Mouse (Mus musculus) frontal cortex, adult (tissue): Measurements from ENCODE around the gene Akap7.
"Not testable (repeated sequence)": the region's sequence is repeated elsewhere in the genome, so short reads cannot be mapped to it uniquely, and the experiment has no call there.

Experiments
- ATAC-seq: cut with Nextera tagmentation; 2 replicates; pipeline ENCODE4 v1.9.2; 2017; ENCODE audit warnings: mild to moderate bottlenecking, moderate library complexity, mixed read lengths; ENCODE audit not compliant: low TSS enrichment

The Akap7 gene

DNA sequence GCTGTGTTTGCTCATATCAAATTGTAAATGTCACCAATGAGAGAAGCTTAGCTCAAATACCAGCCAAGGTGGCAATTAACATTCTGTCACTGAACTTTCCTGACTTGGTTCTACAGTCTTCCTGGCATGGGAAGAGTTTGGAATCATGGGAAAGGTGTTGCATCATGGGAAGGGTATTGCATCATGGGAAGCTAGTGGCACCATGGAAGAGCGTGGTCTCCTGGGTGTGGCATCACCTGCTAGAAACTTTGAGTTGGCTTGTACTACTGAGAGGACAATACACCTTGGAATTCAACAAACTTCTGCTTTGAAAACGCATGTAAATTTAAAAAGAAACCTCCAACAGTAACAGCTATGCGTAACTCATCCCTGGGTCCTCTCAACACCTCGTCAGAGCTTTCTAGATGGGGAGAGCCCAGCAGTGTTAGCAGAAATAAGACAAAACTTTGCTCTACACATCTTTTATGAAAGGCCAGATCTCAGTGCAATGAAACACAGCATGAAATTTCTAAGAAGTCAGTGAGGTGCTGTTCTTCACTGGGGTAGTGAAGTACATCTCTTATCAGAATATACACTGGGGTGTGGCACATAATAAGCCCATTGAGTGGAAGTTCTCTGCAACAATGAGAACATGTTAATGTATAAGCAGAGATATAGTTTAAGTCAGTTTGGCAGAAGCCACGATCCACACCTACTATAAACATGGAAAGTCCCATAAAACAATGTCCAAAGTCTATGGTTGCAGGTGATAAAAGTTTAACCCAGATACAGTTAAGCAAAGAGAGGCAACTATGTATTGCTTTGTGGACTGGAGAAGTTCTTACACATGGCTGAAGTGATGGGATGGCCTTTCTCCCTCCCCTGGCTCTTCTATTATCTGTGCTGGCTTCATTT, 115.2 kb downstream of the Akap7 start:
- ATAC-seq = no peak

DNA sequence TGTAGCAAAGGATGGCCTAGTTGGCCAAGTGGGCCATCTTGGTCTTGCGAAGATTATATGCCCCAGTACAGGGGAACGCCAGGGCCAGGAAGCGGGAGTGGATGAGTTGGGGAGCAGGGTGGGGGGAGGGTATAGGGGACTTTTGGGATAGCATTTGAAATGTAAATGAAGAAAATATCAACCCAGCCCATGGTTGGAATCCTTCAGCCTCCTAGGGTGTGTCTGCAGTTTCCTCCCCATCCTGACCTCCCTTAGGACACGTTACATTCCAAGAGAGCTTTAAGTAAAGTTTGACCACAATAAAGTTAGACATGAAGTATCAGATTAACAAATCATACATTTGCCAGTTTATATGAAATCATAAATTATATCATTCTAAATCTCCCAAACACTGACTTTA, 116.5 kb downstream of the Akap7 start:
- ATAC-seq = no peak

DNA sequence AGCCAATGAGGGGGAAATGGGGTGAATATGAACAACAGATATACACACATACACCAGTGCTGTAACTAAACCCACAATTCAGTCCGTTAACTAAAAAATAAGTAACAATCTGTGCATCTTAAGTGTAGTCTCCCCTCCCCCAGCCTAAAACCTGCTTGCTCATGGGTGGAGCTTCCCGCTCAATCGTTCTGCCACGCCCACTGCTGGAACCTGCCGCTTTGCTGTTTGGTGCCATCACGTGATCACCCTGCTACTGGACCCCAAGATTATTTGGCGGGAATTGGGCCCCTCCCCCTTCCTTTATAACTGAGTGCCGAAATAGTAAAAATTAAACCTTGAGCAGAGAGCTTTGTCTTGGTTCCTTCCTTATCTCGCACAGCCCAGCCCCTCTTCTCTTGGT, 121.4 kb downstream of the Akap7 start:
- not testable (repeated sequence) for ATAC-seq

DNA sequence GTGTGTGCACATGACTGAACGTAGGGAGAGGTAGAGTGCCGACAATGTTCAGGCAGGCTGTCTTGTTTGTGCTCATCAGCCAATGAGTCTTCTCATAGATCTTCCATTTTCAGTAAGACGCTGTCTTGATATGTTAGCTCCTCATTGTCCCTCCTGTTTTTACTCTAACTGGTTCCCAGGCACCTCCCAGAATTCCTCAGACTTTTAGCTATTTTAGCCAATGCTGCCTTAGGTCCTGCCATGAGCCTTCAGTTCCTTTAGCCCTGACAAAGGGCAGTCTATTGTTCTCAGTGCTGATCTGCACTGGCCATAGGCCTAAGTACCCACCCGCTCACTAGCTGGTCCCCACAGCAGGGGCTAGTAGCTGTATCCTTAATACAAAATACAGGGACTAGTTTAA, 122.0 kb downstream of the Akap7 start:
- no peak for ATAC-seq

DNA sequence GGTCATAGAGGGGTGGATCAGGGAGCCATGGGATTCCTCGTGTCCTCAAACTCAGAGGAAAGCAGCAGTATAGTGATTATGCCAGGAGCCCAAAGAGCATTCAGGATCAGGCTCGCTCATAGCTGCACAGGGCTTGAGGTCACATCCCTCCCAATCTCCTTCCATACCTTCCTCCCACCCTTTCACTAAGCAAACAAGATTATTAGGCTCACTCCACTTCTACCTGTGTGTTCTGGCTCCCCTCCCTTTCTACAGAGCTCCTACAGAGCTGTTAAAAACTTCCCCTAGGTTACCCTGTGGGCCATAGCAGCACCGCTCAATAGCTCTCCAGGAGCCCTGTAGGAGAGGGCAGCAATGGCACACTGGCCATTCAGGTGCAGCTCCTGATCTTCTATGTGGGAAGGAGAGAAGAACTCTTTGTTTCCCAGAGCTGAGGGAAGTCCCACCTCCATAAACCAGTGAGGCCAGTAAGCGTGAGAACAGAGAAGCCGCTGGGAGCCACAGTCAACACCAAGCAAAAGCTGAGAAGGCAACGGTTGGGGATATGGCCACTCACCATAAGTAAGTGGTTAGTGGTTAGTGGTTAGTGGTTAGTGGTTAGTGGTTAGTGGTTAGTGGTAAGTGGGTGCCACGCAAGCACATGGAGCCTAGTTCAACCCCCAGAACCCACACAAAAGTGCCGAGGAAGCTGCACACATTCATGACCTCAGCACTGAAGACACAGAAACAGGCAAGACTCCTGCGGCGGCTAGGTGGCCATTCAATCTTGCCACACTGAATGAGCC, 122.7 kb downstream of the Akap7 start:
- no peak for ATAC-seq

DNA sequence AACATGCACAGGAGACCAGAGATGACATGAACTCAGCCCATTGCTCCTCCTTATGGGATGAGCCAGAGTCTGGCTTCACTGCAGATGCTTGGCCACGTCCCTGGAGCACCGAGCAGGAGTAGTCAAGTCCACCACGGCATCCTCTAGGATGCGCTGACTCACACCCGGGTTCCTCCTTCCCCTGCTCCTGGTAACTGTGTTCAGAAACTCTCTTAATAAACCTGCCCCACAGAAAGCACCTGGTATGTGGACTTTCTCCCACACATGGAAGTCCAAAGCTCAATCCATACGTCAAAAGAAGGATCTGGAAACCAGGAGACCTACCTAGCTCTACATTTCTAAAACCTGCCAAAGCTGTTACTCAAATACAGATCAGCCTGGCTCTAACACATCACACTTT, 124.4 kb downstream of the Akap7 start:
- ATAC-seq = peak; percentile 39; the same call in 1 of the 2 replicates

DNA sequence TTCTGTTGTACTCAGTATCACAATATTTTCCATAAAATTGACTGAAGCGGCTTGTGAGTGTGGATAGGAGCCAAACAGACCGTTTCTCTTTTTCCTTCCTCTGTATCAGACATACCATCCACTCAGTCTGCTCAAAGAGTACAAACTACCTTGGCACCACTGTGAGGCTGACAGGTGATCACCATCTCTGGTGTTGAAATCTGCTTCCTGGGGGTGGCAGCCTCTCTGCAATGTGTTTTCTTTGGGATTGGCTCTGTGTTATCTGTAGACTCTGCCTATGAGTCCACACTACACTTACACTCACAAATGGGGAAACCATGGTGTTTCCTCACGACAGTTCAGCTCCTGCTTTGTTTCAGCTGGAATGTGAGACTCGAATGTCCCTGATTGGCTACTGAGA, 128.6 kb downstream of the Akap7 start:
- peak; percentile 17; the same call in 1 of the 2 replicates for ATAC-seq

DNA sequence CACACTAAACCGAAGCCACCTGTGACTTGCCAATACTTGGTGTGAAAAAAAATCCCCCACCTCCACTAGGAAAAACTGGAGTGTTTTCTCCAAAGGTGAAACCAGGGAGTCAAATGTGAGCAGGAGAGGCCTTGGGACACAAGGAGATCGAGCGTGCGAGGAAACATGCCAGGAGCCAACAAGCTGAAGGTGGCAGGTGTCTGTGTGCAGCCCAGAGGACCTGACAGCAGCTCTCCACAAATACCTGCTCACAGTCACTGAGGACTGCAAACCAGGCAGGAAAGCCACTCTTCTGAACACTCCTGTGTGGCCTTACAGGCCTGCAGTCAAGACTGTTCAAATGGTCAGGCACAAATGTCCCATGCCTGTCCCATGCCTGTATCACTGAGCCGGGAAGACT, 130.4 kb downstream of the Akap7 start:
- no peak for ATAC-seq

DNA sequence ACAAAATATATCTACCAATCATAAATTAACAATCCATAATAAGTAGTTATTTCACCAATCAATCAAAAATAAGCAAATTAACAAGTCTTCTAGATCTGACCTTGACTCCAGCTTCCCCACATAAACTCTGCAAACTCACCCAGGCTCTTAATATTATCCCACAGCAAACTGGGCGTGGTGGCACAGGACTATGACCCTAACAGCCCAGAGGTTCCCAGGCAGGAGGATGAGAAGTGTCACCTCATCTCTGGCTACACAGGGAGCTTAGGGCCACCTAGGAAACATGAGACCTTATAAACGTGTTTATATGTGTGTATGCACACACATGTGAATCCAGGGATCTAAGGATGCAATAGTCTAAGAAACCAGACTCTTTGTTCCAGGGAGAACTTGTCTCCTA, 132.8 kb downstream of the Akap7 start:
- ATAC-seq = no peak

DNA sequence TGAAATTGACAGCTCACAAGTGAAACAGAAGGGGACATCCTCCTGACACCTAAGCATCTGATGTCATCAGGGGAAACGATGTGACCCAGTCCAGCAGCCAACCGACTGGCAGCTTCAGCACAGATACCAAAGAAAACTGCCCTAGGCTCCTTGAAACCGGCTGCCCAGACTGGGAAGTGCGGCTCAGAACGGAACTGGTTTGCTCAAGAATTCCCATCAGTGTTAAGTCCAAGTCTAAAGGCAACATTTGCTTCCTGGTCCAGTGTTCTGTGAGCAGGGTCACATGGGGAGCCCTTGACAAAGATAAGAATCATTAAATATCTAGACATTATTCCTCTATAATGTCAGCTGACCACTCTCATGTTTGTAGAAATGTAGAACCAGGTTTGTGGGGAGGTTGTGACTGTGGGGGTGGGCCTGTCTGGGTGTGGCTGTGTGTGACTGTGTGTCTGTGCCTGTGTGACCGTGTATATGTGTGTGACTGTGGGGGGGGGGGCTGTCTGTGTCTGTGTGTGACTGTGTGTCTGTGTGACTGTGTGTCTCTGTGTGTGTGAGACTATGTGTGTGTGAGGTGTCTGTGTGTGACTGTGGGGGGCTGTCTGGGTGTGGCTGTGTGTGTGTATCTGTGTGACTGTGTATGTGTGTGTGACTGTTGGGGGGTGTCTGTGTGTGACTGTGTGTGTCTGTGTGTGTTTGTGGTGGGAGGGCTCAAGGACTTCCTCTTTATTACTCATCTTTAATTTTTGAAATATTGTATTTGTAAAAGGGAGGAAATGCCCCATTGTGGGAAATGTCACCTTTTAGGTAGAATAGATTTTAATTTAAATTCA, 140.1 kb downstream of the Akap7 start:
- ATAC-seq = no peak

DNA sequence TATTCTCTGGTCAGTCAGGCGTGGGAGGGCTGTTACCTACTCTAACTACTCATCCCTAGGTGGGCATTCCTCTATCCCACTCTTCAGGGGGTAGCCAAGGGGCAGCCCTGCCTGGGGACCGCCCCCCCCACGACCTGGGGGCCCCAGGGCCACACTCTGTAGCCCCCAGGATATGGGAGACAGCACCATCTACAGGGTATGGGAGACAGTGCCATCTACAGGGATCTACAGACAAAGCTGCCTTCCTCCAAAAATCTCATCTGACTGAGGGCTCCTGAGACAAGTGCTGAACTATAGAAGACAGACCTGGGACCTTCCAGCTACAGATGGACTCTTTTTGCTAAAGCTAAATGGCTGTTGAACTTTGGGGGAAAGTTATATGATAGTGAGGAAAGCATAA, 144.2 kb downstream of the Akap7 start:
- not testable (repeated sequence) for ATAC-seq

DNA sequence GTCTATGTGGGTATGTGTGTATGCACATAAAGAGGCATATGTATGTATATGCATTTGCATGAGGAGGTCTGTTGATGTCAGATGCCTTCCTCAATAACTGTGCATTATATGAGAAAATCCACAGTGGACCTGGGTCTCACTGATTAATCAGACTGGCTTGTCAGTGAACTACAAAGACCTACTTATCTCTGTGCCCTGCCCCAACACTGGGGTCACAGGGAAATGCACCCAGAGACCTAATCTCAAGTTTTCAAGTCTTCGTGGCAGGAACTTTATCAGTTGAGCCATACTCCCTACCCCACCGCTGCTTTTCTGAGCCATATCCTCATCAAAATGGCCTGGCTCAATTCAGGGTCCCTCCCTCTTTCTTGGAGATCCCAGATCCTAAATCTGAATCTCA, 146.0 kb downstream of the Akap7 start:
- ATAC-seq = no peak

DNA sequence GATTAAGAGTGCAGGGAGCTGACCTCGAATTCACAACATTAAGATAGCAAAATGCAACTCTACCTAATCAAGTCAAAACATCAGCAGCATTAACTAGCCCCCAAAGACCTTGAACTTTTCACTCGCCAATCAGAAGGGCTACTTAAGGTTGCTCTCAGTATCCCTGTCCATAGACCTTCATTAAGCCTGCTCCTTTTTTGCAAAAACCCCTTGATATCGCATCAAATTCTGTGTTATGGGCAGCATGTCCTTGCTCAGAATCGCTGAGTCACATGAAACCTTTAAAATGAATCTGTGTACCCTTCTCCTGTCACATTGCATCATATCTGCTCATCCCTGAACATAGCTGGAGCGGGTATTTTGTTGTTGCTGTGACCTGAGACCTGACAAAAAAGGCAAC, 149.0 kb downstream of the Akap7 start:
- no peak for ATAC-seq

DNA sequence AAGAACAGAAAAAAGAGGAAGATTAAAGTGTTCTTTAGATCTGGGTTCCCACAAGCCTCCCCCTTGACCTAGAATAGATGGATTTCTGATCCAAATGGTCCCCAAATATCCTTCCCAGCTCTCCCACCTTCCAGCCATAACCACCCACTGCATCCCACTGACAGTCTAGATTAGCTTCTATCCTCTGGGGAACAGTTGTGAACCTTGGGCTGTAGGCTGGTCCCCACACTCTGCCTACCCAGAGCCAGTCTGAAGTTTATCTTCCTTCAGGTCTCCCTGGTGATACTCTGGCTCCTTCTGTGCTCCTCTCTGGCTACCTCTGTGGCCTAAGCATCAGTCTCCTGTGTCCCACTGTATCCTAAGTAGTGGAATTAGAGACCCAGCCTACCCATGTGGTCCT, 150.3 kb downstream of the Akap7 start:
- peak; percentile 79 for ATAC-seq

DNA sequence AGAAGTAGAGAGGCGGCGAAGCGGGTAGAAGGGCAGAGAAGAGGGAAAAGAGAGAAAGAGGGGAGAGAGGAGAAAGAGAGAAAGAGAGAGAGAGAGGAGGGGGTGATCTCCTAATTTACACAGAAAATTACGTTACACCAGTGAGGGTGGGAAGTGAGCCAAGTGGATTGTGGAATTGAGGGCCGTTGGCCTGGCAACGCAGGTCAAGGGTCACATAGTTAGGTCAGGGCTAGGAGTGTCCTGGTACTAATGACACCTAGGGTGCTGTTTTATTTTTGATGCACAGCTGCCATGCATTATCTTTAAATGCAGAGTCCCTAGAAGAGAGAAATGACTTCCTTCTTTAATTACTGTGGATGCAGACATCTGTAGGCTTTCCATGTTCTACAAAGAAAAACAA, 153.4 kb downstream of the Akap7 start:
- no peak for ATAC-seq

DNA sequence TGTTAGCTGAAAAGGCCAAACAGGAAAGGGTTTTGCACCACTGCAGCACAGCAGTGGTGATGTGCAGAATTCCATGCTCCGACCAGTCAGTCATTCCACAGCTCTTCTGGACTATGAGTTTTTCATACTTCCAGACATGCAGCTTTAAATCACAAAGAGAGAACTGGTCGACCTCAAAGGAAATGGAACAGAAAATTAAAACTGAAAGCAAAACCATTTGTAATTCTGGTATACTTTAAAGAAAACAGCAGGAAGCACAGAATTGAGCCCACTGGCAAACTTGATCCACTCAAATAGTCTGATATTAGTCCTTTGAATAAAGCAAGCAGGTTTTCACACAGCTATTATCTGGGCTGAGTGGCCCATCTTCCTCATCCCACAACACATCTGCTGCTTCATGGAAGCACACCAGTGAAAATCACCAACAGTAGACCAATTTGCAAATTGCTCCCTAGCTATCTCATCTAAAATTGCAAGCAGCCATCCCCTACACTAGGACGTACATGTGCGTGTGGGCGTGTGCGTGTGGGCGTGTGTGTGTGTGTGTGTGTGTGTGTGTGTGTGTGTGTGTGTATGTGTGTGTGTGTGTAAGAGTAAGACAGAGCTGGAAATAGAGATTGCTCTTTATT, 156.4 kb downstream of the Akap7 start:
- ATAC-seq = peak; percentile 91

DNA sequence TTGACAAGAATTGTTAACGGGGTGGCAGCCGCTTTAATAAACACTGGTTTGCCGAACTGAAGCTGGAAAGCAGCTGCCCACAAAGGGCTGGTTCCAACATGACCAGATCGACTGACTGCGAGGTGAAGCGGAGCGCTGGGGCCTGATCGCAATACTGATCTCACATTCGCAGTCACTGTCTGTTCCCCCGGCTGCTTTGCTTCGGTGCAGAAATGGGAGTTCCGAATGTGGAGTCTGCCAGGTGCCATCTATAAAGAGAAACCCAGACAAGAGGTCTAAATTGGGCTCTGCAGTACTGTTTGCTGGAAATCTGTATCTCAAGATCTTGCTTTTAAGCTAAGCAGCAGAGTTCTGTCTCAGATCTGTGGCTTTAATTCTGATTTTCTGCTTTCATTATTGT, 161.8 kb downstream of the Akap7 start:
- peak; percentile 86 for ATAC-seq

DNA sequence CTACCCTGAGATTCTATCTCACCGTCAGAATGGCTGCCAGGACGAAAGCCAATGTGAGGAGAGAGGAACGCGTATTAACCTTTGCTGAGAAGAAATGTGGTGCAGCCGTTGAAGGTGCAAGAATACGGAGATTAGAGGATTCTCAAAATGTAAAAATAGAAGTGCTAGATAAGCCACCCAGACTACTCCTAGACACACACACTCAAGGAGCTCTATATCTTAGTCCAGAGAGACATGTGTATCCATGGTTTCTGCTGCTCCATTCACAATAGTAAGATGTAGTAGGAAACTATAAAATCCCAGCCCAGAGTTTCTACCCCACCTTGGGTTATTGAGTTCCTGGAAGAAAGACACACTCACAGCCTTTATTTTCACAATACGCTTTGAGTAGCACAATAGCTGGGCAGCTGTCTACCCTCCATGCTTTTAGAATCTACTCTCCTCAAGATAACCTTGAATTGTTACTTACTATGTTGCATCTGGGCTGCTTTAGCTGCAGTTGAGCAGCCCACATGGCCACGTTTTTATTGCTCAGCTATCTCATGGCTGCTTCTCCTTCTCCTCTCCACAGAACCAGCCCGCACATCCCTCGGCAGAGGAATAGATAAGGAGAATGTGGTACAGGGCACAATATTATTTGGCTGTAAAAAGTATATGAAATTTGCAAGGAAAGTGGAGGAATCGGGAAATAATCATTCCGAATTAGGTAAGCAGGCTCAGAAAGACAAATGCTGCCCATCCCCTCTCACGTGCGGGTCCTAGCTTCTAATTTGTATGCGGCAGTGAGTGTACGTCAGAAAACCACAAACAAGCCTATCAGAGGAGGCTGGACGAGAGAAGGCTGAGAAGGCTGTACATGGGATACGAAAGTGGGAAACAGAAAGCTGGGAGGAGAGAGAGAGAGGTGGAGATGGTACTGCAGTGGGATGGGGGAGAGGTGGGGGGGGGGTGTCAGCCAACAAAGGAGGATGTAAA, 162.6 kb downstream of the Akap7 start:
- ATAC-seq = peak; percentile 69

DNA sequence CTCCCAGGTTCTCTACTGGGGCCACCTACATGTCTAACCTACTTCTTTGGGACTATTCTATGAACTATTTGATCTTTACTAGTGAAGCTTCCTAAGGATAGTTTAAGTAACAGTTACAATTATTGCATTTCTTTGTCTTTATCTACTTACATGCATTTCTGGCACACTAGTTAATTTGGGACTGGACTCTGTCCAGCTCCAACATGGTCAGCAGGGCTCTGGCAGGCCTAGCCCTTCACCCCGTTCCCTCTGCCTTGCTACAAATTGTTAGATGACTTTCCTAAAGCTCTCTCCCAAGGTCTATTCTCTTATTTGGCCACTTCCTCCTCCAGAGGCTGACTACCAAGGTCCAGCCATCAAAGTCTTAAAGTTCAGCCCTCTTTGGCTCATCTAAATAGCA, 165.9 kb downstream of the Akap7 start:
- ATAC-seq = no peak

DNA sequence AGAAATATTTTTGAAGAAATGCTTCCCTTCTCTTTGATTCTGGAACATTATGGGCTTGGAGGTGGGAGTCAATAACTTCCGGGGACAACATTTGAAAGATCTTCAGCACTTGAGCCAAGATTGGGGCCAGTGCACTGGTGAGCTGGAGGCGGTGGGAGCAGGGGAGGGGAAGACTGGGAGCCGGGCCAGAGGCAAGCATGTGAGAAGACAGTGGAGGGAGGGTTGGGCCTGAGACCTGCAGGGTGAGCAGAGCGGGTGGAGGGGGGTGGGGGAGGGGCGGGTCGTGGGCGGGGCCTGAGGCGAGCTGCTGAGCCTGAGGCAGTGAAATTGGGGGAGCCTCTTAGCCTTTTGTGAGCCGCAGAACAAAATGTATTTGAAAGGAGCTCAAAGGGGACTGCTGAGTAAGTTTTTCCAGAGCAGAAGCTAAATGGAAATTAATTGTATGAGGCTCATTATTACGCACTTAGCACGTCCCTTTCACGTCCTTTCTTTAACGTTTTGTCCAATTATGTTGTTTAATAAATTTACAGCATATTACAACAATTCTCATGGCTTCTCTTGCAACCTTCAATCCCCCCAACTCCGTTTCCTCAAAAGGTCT, 167.4 kb downstream of the Akap7 start:
- ATAC-seq = peak; percentile 22; the same call in 1 of the 2 replicates
